Mouse (Mus musculus) CD4-positive helper T cell, adult 2 months (primary cell): ENCODE data around the gene Scrn2.

Experiments used
- DNase-seq: peaks from one replicate; pipeline ENCODE4 v3.0.0-alpha.2; 2012; ENCODE audit warnings: low read depth, missing footprints, low spot score

The Scrn2 gene

DNA sequence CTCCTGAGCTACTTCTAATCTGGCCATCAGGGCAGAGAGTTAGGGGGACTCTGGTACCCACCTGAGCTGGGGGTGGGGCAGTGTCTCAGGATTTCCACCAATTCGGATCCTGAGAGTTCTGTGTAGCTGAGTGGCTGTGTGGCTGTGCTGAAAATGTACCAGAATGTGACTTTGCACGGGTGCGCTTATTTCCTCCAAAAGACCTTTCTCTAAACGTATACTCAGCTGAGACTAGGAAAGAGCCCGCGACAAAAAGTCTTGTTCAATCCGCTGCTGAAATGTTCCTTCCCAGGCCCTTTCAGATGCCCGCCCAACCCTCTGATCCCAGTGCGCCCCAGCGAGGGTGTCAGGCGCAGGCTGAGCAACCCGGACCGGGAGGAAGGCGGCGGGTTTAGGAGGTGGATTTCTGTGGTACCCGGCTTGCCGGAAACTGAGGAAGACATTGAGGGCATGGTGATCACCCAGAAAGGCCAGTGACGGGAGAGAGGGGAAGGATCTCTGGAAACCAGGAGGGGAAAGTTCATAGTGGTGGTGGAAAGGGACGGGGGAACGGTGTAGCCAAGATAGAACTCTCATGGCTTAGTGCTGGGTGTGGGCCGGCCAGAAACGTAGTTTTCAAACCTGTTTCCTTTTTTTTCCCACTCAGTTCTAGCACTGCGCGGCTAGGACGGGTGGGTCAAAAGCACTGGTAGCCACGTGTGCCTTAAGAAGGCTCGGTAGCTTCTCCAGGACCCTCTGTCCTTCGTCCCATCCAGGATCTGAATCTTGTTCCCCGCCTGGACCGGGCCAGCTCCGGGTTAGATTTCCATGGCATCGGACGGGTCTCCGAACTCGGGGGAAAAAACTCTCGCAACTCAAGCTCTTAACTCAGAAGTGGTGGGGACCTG is 11.8 kb upstream of the Scrn2 start:
- peak; percentile 28 for DNase-seq

- peak; percentile 73 for DNase-seq
These were observed 11.0 kb upstream of the Scrn2 start for GRCm38 (mm10) chr11:97018583-97019344.

DNA sequence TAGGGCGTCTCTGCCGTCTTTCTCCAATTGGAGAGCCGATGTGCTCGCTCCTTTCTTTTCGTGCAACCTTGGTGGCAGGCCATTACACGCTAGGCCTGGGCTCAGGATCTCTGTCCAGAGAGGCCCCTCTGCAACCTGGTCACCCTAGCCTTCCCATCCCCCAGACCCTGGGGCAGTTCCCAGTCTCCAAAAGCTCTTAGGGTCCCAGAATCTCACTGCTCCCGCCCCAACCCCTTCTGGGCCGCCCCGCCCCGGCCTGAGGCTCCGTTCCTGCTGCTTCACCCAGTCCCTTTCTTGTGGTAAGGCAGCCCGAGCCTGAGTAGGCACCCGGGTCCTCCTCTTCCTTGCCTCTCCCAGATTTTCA is 10.4 kb upstream of the Scrn2 start:
- DNase-seq: no peak

- peak; percentile 54 for DNase-seq
These were observed 8.5 kb upstream of the Scrn2 start for GRCm38 (mm10) chr11:97021121-97021765.

GRCm38 (mm10) chr11:97021873-97022484 is 7.8 kb upstream of the Scrn2 start:
- DNase-seq: peak; percentile 88

- no peak for DNase-seq
These were observed 4.8 kb upstream of the Scrn2 start for GRCm38 (mm10) chr11:97024977-97025376.

- DNase-seq: peak; percentile 91
These were observed 3.9 kb upstream of the Scrn2 start for GRCm38 (mm10) chr11:97025721-97026344.

- DNase-seq: no peak
These were observed 688 bp downstream of the Scrn2 start for GRCm38 (mm10) chr11:97030426-97030825.

- DNase-seq: no peak
These were observed 2.2 kb downstream of the Scrn2 start for GRCm38 (mm10) chr11:97031977-97032376.

- DNase-seq: no peak
These were observed 2.8 kb downstream of the Scrn2 start for GRCm38 (mm10) chr11:97032499-97032898.

- no peak for DNase-seq
These were observed 4.0 kb downstream of the Scrn2 start for GRCm38 (mm10) chr11:97033781-97034180.

DNA sequence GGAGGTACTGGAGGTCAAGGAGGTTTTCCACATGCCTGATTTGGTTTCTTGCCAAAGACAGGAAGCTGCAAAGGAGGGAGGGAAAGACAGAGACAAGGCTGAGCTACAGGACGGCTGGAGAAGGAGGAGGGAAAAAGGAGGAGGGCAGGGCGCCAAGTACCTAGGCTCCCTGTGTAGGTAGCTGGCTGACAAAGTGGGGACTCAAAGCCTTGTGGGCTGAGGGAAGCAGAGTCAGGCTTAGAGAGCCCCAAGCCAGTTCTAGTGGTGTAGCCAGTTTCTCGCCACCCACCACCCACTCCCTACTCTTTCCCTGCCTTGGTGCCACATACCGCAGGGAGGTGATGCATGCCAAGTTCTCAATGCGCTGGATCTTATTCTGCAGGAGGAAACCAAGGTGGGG is 6.4 kb downstream of the Scrn2 start:
- no peak for DNase-seq

DNA sequence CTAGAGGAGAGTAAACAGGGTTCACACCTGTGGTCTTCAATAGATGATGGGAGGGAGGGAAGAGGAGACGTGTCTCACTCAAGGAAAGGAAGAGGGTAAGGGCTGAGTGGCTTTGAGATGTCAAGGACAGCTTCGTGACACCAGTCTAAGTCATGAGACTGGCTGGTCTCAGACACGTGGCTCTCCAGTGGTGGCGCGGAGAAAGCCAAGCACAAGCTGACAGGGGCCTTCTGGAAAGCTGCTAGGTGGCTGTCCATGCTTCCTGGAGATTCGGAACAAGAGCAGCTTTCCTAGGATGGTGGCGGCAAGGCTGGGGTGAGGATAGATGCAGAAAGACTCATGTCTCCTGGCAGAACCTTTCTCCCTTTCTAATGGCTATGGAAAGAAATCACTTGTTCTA is 9.1 kb downstream of the Scrn2 start:
- no peak for DNase-seq

GRCm38 (mm10) chr11:97040301-97041021 is 10.7 kb downstream of the Scrn2 start:
- DNase-seq: no peak

DNA sequence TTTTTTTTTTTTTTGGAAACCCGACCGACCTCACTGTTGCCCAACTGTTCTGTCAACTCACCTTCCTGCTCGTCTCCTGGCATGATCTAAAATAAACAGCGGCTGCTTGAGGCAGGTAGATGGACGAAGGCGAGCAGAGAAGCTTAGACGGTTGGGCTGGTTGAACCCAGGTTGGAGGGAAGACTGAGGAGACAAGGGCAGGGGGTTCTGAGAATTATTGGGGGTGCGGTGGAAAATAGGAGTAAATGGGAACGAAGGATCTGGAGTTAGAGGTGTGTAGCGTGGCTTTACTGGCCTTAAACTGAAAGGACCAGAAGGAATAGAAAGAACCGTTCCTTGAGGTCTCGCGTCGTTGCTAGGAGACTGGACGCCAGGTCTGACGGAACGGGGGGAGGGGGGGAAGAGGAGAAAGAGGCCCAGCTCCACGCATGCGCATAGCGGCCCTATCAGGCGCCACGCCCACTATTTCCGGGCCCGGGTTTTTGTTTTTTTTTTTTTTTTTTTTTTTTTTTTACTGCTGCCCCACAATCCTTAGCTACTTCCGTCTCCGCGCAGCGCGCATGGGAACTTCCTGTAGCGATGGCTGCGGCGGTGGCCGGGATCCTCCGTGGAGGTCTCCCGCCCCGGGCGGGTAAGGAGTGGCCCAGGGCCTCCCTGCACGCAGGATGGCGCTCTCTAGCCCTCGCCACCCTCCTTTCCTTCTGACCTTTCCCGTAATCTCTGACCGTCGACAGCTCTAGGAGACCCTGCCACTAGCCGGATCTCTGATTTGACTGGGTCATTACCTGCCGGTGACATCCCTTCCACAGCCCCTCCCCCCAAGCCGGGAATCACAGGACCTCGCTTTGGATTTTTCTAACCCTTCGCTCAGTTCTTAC is 11.5 kb downstream of the Scrn2 start, which contains the start of the genes Lrrc46 and Mrpl10:
Gene Lrrc46 (minus strand): TSS at position 386 of the 878 bp plus-strand sequence.
Gene Mrpl10 (plus strand): TSS at position 539 of the 878 bp plus-strand sequence.
- DNase-seq: peak; percentile 95

DNA sequence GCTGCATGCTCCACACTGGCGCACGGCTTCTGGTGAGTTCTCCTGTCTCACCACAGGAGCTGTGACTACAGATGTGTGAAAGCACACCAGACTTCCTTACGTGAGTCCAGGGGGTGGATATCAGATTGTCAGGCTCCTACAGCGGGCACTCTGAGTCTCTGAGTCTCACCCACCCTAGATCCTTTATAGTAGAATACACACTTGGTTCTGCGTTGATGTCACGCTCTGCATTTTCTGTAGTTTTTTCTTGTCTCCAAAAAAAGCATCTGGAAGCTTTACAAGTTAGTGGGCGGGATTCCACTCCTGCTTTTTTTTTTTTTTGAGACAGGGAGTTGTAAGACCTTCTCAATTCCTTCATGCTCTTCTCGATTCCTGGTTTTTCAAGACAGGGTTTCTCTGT is 15.2 kb downstream of the Scrn2 start:
- DNase-seq: no peak

DNA sequence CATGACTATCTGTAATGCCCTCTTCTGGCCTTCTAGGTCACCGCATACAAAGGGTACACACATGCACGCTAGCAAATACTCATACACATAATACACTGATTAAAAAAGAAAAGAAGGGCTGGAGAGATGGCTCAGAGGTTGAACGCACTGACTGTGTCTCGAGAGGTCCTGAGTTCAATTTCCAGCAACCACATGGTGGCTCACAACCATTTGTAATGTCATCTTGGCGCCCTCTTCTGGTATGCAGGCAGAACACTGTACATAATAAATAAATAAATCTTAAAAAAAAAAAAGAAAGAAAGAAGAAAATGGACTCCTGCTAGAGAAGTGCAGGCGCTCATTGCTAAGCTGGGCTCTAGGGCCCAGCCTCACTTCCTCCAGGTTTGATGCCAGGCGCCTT is 16.1 kb downstream of the Scrn2 start:
- peak; percentile 50 for DNase-seq

GRCm38 (mm10) chr11:97048090-97048650 is 18.4 kb downstream of the Scrn2 start:
- no peak for DNase-seq

DNA sequence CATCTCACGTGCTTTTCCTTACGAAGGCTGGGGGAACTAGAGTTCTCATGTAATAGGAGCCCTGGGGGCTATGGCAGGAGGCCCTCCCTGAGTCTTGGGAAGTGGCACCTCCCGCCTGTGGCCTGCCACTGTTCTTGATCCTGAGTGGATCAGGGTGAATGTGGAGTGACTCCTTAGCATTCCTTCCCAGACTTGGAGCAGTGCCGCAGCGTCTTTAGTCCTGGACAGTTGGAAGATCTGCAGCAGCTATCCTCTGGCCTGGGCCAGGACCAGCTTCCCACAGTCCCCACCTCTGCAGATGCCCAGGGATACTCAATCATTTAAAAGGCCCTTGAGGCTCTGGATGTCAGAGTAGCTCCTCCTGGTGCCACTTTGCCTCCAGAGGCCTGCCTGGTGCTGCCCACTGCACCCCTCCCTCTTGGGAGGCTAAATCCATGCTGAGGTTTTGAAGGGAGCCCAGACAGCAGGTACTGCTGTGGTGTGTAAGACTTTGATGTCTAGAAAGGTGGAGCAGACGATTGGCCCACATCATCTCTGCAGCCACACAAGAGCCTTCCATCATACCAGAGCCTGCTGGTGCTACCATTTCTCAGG is 19.9 kb downstream of the Scrn2 start:
- no peak for DNase-seq
